Mouse (Mus musculus): ENCODE data around the gene Ppa2.
A peak's percentile ranks its signal among the peaks of the same experiment; 100 is the strongest.

The Ppa2 gene

GRCm38 (mm10) chr3:133331184-133331866 is 21.4 kb downstream of the Ppa2 start:
- no peak for DNase-seq (ENCODE audit: low read depth, low spot score)

- DNase-seq (ENCODE audit: low read depth, low spot score) = peak; percentile 85
These were observed 22.4 kb downstream of the Ppa2 start for GRCm38 (mm10) chr3:133332280-133332679.

GRCm38 (mm10) chr3:133333267-133334170 is 23.6 kb downstream of the Ppa2 start:
- DNase-seq (ENCODE audit: low read depth, low spot score) = no peak

- peak; percentile 25 for DNase-seq (ENCODE audit: low read depth, low spot score)
These were observed 24.8 kb downstream of the Ppa2 start for GRCm38 (mm10) chr3:133334691-133335090.

- DNase-seq (ENCODE audit: low read depth, low spot score) = no peak
These were observed 25.3 kb downstream of the Ppa2 start for GRCm38 (mm10) chr3:133335166-133335565.

GRCm38 (mm10) chr3:133336400-133336799 is 26.5 kb downstream of the Ppa2 start:
- DNase-seq (ENCODE audit: low read depth, low spot score) = peak; percentile 45

- DNase-seq (ENCODE audit: low read depth, low spot score) = no peak
These were observed 29.0 kb downstream of the Ppa2 start for GRCm38 (mm10) chr3:133338851-133339356.

GRCm38 (mm10) chr3:133339411-133339823 is 29.5 kb downstream of the Ppa2 start:
- DNase-seq (ENCODE audit: low read depth, low spot score) = peak; percentile 50

- DNase-seq (ENCODE audit: low read depth, low spot score) = no peak
These were observed 31.2 kb downstream of the Ppa2 start for GRCm38 (mm10) chr3:133341106-133341505.

GRCm38 (mm10) chr3:133347535-133347934 is 37.6 kb downstream of the Ppa2 start:
- no peak for DNase-seq (ENCODE audit: low read depth, low spot score)

GRCm38 (mm10) chr3:133348847-133349246 is 38.9 kb downstream of the Ppa2 start:
- no peak for DNase-seq (ENCODE audit: low read depth, low spot score)

- no peak for DNase-seq (ENCODE audit: low read depth, low spot score)
These were observed 47.6 kb downstream of the Ppa2 start for GRCm38 (mm10) chr3:133357426-133357974.

GRCm38 (mm10) chr3:133357977-133358376 is 48.1 kb downstream of the Ppa2 start:
- no peak for DNase-seq (ENCODE audit: low read depth, low spot score)

GRCm38 (mm10) chr3:133361406-133361805 is 51.5 kb downstream of the Ppa2 start:
- DNase-seq (ENCODE audit: low read depth, low spot score) = no peak

GRCm38 (mm10) chr3:133364138-133364537 is 54.2 kb downstream of the Ppa2 start:
- no peak for DNase-seq (ENCODE audit: low read depth, low spot score)

GRCm38 (mm10) chr3:133366096-133366495 is 56.2 kb downstream of the Ppa2 start:
- no peak for DNase-seq (ENCODE audit: low read depth, low spot score)

GRCm38 (mm10) chr3:133378174-133378573 is 68.3 kb downstream of the Ppa2 start:
- DNase-seq (ENCODE audit: low read depth, low spot score) = no peak

- no peak for DNase-seq (ENCODE audit: low read depth, low spot score)
These were observed 70.1 kb downstream of the Ppa2 start for GRCm38 (mm10) chr3:133379997-133380396.

GRCm38 (mm10) chr3:133381519-133381918 is 71.6 kb downstream of the Ppa2 start:
- no peak for DNase-seq (ENCODE audit: low read depth, low spot score)

GRCm38 (mm10) chr3:133382147-133382546 is 72.2 kb downstream of the Ppa2 start:
- DNase-seq (ENCODE audit: low read depth, low spot score) = no peak

- no peak for DNase-seq (ENCODE audit: low read depth, low spot score)
These were observed 74.3 kb downstream of the Ppa2 start for GRCm38 (mm10) chr3:133384164-133384708.

- DNase-seq (ENCODE audit: low read depth, low spot score) = no peak
These were observed 77.4 kb downstream of the Ppa2 start for GRCm38 (mm10) chr3:133387283-133387682.

Data from CD4-positive helper T cell, adult 2 months (primary cell).